Mouse (Mus musculus) CH12F3 (cell line): ENCODE data around the gene Fsd1.

Source experiments
- in situ Hi-C: fragments of 300-500 bp; cut with MboI; formaldehyde crosslinking; loops from 2 replicates; pipeline ENCODE4 v1.14.3; 2020; ENCODE audit warnings: low sequenced_read_pairs

Fsd1 gene

DNA sequence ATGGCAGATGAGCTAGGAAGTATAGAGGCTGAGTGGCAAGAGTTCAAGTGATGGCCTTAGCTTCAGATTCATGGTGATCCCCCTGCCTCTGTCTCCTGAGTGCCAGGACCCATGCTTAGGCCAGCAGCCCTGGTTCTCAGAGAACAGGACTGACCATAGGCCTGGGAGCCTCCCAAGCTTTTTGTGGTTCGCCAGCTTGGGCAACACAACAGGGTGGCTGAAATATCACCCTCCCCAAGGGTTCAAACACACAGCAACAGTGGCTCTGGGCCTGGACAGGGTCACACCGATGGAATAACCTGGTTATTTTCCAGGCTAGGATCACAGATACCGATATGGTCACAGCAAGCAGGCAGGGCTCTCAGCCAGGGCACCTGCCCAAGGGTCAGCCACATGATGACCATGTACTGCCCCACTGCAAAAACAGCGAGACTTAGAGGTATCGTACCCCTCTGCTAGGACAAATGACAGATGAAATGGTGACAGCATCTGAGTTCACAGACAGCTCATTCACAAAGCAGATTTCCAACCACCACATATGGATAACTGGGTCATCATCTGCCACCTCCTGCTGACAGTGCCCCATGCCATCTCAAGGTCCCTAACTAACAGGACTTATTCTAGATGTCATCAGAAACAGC lies 41.6 kb downstream of the Fsd1 start:
- in situ Hi-C loops = no loop called here

DNA sequence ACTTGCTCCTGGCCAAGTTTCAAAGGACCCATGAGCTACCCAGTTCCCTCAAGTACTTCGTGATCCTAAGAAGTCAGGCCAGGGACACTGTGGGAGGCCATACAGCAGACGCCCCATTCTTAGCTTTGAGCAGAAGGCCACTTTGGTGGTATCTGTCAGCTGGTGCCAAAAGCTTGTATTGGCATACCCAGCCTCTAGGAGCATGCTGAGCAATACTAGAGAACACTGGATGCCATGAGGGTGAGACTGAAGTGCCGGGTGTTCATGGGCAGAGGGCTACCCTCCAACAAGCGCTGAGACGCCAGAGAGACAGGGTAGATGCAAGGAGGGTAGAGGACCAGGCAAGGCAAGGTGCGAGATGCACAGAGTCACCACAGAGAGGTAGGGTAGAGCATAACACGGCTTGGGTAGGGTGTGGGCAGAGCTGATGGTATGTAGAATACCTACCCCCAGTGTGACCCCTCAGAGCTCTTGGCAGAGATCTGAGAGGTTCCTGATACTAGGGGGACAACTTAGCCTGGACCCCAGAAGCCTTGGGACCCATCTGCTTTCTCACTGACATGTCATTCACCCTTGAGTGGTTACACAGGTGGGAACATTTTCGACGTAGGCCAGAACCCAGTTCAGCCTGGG lies 44.0 kb downstream of the Fsd1 start:
- in situ Hi-C loops = no loop called here

DNA sequence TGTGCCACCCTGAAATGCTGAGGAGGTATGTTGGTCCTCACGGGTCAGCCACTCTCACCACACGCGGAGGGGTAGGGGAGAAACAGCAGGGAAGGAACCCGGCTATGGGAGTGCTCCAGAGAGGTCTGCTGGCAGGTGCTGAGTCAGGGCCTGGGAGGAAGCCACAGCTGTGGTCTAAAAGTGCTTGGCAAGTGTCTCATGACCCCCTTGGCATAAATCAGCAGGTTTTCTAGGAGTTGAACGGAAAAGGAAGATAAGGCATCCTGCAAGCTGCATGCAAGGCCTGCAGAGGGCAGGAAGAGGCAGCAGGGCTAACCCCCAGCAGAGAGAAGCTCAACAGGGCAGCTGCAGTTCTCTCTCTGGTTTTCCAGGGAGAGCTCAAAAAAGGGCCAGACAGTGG lies 44.6 kb downstream of the Fsd1 start:
- in situ Hi-C loops = no loop called here

DNA sequence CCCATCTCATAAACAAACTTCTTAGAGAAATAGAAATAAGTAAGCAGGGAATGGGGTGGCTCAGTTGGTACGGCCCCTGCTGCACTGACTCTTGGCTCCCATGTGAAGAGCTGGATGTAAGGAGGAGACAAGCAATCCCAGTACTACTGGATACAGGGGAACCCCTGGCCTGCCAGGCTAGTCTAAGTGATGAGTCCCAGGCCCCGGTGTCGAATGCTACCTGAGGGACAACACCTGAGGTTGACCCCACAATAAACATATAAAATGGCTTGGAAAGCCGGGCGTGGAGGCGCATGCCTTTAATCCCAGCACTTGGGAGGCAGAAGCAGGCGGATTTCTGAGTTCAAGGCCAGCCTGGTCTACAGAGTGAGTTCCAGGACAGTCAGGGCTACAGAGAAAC lies 45.1 kb downstream of the Fsd1 start:
- in situ Hi-C loops = no loop called here

DNA sequence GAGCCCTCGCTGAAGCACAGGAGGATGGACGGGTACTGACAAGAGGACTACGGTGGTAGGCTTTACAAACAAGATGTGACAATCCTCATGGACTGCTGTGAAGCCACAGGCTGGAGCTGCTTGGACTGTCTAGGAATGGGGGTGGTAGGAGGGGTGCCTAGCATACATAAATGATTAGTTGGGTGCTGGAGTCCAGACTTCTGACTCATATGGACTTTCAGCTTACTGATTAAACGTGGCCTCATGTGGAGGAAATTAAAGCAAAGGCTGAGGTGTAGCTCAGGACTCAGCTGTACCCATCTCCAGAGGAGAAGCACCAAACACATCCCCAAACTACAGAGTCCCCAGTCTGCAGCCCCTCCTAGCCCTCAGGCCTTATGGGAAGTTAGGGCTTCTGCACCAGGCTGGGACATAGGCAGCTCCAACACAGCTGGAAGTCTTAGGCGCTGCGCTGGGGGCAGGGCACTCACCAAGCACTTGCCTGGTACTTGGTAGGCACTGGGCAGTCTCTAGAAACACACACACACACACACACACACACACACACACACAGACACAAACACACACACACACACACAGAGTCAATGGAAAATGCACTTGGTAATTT lies 45.9 kb downstream of the Fsd1 start:
- in situ Hi-C loops = no loop called here

DNA sequence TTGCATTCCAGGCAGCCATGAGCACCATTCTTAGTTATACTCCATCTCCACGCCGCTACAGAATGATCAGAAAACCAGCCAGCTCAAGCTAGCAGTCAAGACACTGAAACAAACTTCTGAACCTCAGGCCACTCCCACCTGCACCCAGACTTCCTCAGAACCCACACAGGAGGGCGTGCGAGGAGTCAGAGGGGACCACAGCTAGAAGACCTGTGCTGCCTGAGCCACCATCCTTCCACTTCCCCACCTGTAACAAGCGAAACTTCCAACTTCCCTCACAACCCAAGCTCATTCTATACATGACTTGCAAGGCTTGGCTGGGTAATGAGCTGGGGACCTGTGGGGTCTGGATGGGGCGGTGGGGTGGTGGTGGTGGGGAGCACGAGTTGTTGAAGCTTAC lies 46.5 kb downstream of the Fsd1 start:
- in situ Hi-C loops = no loop called here

DNA sequence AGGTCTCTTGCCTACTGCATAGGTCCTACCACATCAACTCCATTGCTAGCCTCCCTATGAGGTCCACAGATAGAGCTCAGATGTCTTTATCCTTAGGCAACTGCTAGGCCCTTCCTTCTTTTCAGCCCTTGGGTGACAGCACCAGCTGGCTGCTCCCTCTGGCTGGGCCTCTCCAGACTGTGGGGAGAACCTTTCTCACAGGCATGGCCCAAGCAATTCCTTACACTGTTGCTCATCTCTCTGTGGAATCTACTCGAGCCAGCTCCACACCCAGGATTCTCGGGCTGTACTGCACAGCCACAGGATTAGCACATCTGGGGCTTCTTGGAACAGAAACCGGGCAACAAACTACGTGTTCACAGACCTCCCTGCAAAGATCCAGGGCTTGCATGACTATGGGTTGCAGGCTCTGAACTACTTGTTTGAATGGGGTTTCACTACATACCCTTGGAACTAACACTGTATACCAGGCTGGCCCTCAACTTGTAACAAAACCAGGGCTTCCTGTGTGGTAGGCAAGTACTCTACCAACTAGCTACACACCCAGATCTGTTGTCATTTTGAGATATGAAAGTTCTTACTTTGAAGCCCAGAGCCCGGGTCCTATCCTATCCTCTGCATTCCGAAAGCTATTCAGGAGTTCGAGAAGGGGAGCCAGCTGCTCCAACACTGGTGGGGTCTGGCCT lies 47.9 kb downstream of the Fsd1 start:
- in situ Hi-C loops = no loop called here

DNA sequence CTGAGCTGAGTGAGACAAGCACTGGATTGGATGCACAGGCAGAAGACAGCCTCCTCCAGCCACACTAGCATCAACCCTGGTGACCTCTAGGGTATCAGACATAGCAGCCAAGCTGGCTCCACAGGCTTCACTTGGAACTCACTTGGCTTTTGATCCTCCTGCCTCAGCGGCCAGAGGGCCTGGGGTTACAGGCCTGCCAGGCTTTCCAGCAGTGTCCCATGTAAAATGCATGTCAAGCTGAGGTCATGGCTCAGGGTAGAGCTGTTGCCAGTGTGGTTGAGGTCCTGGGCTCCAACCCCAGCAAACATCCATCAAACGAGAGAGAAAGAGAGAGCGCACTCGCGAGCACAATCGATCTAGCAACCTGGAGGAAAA lies 48.4 kb downstream of the Fsd1 start:
- in situ Hi-C loops = no loop called here

DNA sequence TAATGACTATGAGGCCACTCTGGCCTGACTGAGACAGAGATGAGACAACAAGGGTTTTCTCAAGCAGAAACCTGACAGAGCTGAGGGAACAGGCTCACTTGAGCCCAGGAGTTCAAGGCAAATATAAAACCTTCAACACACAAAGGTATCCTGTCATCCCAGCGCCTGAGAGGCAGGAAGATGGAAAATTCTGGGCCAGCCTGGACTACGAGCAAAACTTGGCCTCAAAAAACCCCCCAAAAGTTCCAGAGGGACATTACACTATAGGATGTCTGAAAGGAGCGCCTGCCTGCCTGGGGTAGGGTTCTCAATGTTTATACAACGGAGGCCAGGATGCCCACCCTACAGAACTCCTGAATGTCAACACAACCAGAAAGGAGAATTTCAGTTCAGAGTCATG lies 48.9 kb downstream of the Fsd1 start:
- in situ Hi-C loops = no loop called here

DNA sequence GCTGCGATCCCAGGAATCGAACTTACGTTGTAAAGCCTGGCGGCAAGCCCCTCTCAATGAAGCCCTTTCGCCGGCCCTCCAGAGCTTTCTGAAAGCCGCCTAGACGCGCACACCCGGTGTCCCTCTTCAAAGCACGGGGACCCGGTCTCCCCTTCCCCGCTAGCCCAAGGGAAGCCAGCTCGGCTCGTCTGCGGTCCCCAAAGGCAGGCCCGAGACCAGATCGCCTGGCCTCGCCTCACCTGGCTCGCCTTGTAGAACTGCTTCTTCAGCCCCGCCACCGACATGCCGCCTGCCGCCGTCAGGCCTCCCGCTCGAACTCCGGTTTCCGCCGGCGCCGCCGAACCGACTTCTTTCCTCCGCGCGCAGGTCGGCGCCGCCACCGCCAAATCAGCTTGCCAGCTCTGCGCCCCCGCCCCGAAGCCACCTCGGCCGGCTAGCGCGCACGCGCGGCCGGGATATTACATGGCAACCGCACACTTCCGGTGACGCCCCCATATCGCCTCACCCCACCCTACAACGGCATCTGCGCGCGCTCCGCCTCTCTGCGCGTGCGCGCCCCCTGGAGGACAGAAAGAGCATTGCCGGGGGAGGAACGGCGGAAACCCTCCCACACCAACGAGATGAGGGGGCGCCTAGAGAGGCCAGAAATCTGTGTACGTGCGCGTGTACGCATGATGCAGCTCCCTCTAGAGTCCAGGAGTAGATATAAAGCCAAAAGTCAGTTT lies 50.0 kb downstream of the Fsd1 start, which contains the start of gene Sh3gl1:
Gene Sh3gl1, minus strand, starts transcription at position 460 of the 725 bp plus-strand sequence.
- in situ Hi-C loops = no loop called here

DNA sequence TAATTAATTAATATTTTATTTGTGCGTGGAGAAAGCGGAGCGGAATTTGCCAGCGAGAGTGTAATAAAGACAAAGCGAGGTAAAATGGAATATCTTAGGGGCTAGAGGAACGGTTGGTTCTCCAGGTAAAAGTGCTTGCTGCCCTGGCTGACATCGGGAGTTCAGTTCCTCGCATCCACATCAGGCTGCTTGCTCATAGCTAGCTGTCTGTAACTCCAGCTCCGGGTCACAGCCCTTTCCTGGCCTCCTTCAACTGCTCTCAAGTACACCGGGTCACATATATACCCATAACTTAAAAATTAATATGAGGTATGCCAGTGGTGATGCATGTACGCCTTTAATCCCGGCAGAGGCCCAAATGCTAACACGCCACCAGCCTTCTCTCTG lies 50.6 kb downstream of the Fsd1 start:
- in situ Hi-C loops = no loop called here

DNA sequence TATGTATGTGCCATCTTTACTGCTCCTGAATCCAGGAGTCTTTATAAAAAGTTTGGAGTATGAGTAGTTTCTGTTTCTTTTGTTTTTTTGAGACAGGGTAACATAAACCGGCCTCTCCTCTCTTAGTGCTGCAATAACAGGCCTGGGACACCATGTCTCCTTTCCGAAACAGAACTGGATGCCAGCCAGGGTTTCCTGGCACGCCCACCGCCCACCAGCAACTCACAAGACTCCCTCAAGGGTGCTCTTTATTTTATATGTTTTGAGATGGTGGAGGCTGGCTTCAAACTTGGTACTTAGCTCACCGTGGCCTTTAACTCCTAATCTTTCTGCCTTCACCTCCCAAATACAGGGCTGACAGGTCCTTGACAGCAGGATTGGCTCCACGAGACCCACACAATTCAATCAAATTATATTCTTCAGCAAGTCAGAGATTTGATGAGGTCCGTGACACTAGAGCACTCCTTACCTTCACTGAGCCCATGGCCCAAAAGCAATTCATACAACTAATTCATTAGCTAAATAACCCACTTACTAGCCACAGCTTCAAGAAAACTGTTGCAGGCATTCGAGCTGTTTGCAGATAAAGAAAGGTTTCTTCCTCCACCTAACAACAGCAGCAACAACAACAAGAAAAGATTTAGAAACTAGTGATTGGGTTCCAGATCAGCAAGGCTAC lies 52.4 kb downstream of the Fsd1 start:
- in situ Hi-C loops = no loop called here

DNA sequence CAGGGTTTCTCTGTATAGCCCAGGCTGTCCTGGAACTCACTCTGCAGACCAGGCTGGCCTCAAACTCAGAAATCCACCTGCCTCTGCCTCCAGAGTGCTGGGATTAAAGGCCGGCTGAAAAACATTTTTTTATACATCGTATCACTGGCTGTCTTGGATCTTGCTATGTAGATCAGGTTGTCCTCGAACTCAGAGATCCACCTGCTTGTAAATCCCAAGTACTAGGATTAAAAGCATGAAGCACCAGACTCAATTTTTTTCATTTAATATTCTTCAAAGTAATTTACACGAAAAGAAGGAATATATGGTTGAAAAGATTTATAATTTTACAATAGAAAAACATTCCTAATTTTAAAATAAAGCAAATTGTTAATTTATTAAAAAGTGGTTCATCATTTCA lies 53.0 kb downstream of the Fsd1 start:
- in situ Hi-C loops = no loop called here

DNA sequence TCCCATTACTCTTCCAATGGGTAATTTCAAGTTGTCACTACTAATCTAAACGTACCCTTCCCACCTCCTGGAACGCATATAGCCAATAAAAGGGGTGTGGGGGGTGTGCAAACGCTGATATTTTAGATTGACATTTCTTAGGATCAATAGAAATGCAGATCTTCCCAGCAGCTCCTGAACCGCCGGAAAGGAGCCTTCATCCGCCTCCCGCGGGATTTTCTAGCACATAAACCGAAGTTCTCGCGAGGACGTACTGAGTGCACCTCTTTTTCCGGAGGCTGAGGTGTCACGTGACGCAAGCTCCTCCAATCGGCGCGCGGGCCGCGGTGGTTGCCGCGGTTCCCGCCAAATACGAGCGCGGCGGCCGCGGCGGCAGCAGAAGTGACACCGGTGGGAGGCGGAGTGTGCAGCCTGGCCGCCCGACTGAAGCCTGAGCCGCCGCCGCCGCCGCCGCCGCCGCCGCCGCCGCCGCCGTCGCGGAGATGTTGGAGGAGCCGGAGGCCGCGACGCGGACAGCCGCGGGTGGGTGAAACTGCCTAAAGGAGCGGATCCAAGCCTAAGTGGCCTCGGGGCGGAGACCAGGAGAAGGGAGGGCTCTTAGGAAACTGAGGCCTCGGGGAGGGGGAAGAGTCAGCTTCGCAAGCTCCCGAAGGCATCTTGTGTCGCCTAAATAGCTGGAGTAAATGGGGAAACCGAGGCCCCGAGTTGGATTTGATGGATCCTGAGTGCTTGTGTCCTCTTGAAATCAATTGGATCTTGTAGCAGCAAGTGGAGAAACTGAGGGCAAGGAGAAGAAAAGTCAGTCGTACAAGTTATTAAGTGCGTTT lies 53.9 kb downstream of the Fsd1 start, which contains the start of gene Chaf1a:
Gene Chaf1a, plus strand, starts transcription at position 410 of the 827 bp plus-strand sequence.
- in situ Hi-C loops = no loop called here

DNA sequence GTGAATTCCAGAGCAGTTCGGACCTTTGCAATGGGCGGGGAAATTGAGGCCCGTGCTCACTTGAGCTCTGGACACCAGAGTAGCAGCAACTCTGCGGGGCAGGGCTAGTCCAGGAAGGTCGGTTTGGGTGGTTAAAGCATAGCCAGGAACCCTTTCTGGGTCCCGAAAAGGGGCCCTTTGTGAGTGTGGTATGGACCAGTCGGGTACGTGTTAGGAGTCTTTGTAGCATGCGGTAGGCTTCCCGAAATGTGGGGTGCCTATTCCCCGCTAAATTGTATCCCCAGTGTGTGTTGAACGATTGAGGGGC lies 54.5 kb downstream of the Fsd1 start:
- in situ Hi-C loops = no loop called here
